Mouse (Mus musculus): ENCODE results near the gene Brd3.

DNA sequence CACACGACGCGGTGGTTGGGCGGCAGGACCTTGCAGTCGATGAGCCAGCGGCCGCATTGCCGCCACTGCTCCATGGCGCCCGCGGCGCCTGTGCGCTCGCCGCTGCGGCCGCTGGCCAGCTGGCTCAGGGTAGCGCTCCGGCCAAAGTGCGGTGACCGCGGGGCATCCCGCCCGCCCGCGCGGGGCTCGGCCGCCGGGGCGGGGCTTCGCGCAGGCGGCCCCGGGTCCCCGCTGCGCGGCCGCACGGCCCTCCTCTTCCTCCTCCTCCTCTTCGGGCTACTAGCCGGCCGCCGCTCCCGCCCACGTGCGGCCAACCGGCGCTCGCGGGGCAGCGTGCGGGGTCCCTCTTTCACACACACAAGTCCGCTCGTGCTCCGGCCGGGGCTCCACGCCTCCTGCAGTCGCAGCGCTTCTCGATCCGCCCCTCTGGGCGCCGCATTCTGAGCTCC is 81.0 kb downstream of the Brd3 start:
- TF ChIP-seq TAL1 (IDR thresholded peaks at IDR 0.05; ENCODE audit: low read length) (no peak), GATA1 (IDR thresholded peaks at IDR 0.05; ENCODE audit: low read length) (no peak)
